Mouse (Mus musculus) kidney, embryonic 15.5 days (tissue): Measurements from ENCODE around the gene Ptgis. TPM values are rescaled to one million over a fixed set of nuclear protein-coding genes. Genes with fewer than 3 reads are reported as not detected.
A peak's percentile ranks its signal among the peaks of the same experiment; 100 is the strongest.

ENCODE experiments used
- ATAC-seq: fragments of 200-750 bp; cut with Nextera tagmentation; replicated peaks from 2 replicates; pipeline ENCODE4 v1.8.0; 2017; ENCODE audit warnings: moderate TSS enrichment; ENCODE audit not compliant: low FRiP score
- H3K27ac ChIP-seq: fragments of 300-500 bp; sonication (generic); 2 replicates; pipeline ENCODE4 v1.5.1; 2015; ENCODE audit warnings: mild to moderate bottlenecking, inconsistent platforms
- H3K27me3 ChIP-seq: fragments of 300-500 bp; sonication (generic); 2 replicates; pipeline ENCODE4 v1.6.1; 2015; ENCODE audit warnings: inconsistent platforms
- H3K36me3 ChIP-seq: fragments of 300-500 bp; sonication (generic); 2 replicates; pipeline ENCODE4 v1.6.1; 2015; ENCODE audit warnings: inconsistent platforms
- H3K4me1 ChIP-seq: fragments of 300-500 bp; sonication (generic); 2 replicates; pipeline ENCODE4 v1.6.1; 2015; ENCODE audit warnings: inconsistent platforms
- H3K4me2 ChIP-seq: fragments of 300-500 bp; sonication (generic); 2 replicates; pipeline ENCODE4 v1.6.1; 2015; ENCODE audit warnings: moderate library complexity, mild to moderate bottlenecking, inconsistent platforms
- H3K4me3 ChIP-seq: fragments of 300-500 bp; sonication (generic); replicated peaks from 2 replicates; pipeline ENCODE4 v1.5.1; 2015; ENCODE audit warnings: mild to moderate bottlenecking, inconsistent platforms
- H3K9ac ChIP-seq: fragments of 300-500 bp; sonication (generic); 2 replicates; pipeline ENCODE4 v1.6.1; 2015; ENCODE audit warnings: mild to moderate bottlenecking, inconsistent platforms
- H3K9me3 ChIP-seq: fragments of 300-500 bp; sonication (generic); replicated peaks from 2 replicates; pipeline ENCODE4 v1.6.1; 2016; ENCODE audit warnings: inconsistent platforms
- WGBS: fragments of 180-500 bp; shearing (Covaris S2); methylation state at CpG from one replicate; pipeline ENCODE4 v1.1.7; 2015; ENCODE audit warnings: mixed read lengths; 5-methylcytosine and 5-hydroxymethylcytosine counted together
- polyA plus RNA-seq: library from polyadenylated mRNA; unstranded; fragments of >200 nt; fragmentation: Nextera tagmentation; extraction: Ambion mirVana; gene quantifications from 2 replicates; pipeline ENCODE4 v1.2.1, GENCODE M21; 2015

Ptgis gene
- 18.7 and 21.1 TPM in 2 replicates for polyA plus RNA-seq

DNA sequence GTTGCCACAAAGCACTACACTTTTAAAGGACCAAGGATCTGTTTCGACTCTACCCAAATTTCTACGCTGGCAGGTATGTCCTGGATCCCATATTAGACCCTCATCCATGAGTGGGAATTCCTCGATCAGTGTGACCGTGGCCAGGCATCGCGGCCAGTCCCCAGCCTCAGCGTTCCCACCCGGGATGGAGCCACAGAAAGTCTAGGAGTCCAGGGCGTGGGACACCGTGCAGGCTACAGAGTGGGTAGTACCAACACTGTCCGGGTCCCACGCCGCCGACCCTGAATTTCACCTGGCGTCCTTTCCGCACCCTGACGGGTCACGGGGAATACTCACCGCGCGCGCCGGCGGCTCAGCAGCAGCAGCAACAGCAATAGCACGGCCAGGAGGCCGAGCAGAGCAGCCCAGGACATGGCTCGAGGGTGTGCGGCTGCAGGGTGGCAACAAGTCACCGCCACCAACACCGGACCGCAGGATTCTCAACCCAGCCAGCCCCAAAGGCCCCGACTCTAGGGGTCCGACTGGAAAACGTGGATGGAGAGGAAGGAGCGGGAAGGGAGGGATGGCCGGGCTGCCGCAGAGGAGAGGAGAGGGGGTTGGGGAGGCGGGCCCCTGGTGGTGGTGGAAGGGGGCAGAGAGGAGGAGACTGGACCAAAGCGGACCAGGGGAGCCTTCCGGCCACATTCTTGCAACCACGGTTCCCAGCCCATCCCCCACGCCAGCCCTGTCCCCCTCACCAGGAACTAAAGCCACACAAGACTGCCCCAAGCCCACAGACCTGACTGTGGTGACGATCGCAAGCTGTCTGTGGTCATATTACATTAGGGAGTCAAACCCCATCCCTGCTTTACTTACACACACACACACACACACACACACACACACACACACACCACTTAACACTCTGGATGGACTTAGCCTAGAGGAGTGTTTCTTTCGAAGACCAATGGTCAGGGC, at the start of gene Ptgis:
Ptgis (minus strand) TSS at position 597 of the 957 bp plus-strand sequence.
- Histone ChIP-seq H3K27me3 (peaks cover 25% of the 10 kb centered on the region), H3K36me3 (no peaks in the 10 kb centered on the region), H3K27ac (peak within 1 kb of the TSS; percentile 41; the same call in 1 of the 2 replicates), H3K4me1 (peaks cover 26% of the 10 kb centered on the region), H3K9me3 (no peaks in the 10 kb centered on the region; the same call in 1 of the 2 replicates), H3K4me2 (peak within 1 kb of the TSS; percentile 93), H3K9ac (peak within 1 kb of the TSS; percentile 65), H3K4me3 (peak within 1 kb of the TSS; percentile 55)
- WGBS = 1% methylated on average over 45 of the region's 45 CpGs
- peak; percentile 85 for ATAC-seq

DNA sequence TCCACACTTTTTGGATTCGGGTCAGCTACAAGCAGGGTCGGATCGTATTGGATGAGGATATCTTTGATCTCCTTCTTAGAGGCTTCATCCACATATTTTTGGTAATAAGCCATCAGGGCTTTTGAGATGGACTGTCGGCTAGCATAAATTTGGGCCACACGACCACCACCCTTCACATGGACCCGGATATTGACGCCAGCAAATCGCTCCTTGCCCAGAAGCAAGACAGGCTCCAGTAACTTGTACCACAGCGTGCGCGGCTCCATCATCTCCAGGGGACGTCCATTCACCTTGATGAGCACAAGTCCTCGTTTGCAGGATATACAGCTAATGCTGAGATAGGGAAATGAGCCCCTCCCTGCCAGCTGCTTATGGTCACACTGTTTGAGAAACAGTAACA, 41.1 kb upstream of the Ptgis start:
- Histone ChIP-seq H3K9ac (no peak overlapping the region), H3K4me2 (no peak overlapping the region), H3K36me3 (no peaks in the 10 kb centered on the region), H3K4me3 (no peak overlapping the region), H3K4me1 (peaks cover 3% of the 10 kb centered on the region; the same call in 1 of the 2 replicates), H3K9me3 (no peaks in the 10 kb centered on the region), H3K27me3 (peaks cover 5% of the 10 kb centered on the region), H3K27ac (no peak overlapping the region)
- ATAC-seq = no peak
- 92% methylated on average over 13 of the region's 13 CpGs for WGBS

DNA sequence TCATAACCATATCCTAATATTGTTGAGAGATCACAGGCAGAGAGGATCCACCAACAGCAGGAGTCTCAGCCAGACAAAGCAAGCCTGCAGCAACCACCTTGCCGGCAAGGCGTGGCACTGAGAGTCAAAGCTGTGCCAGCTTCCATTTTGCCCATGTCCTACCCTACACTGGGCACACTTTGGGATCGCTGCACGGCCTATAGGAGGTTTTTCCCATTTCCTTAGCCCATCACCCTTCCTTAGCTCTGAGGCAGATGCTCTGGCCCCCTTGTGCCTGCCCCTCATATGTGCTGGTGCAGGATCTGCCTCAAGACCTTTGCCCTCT, 40.5 kb upstream of the Ptgis start:
- no peak for ATAC-seq
- no peak overlapping the region for H3K27ac ChIP-seq
- H3K4me3 ChIP-seq = no peak overlapping the region
- H3K27me3 ChIP-seq = peaks cover 5% of the 10 kb centered on the region
- no peaks in the 10 kb centered on the region for H3K9me3 ChIP-seq
- H3K4me2 ChIP-seq = no peak overlapping the region
- H3K4me1 ChIP-seq = peaks cover 3% of the 10 kb centered on the region; the same call in 1 of the 2 replicates
- H3K36me3 ChIP-seq = no peaks in the 10 kb centered on the region
- WGBS = 78% methylated on average over 4 of the region's 4 CpGs
- no peak overlapping the region for H3K9ac ChIP-seq

DNA sequence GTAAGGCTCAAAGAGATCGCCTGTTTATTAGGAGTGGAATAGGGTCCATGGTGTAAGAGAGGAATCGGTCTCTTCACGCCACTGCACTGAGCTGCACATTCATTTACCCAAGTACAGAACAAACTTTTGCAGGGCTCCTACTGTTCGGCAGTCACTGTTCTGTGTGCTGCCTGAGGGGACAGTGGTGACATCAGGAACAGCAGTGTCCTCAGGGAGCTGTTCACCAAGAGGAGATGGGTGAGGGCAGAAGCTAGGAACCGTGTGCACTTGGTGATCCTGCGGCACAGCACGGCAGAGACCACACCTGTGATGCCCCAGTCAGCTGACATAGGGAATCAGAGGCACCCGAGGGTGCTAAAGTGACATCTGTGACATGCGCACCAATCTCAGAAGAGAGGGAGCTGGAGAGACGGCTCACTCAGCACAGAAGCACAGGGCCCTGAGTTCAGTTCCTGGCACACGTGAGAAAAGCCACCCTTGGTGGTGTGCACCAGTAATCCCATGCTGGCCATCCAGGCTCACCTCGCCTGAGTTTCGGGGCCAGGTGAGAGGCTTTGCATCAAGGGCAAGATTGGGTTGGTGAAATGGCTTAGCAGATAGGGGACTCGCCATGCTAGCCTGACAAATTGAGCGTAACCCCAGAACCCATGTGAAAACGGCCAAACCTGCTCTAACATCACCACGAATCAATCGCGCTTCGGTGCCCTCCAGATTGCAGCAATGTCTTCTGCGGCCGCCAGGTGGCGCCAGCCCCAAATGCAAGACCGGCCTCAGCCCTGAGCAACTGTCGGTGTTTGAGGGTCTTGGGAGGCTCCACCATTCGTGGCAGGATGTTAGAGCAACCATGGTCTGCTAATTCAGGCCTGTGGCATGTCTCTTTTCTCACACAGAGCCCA, 39.9 kb upstream of the Ptgis start:
- peaks cover 5% of the 10 kb centered on the region for H3K27me3 ChIP-seq
- H3K36me3 ChIP-seq = no peaks in the 10 kb centered on the region
- H3K9me3 ChIP-seq = no peaks in the 10 kb centered on the region
- H3K4me3 ChIP-seq = no peak overlapping the region
- H3K4me2 ChIP-seq = no peak overlapping the region
- H3K4me1 ChIP-seq = peaks cover 3% of the 10 kb centered on the region; the same call in 1 of the 2 replicates
- no peak overlapping the region for H3K9ac ChIP-seq
- no peak overlapping the region for H3K27ac ChIP-seq
- peak; percentile 49; the same call in 1 of the 2 replicates for ATAC-seq
- 44% methylated on average over 26 of the region's 26 CpGs for WGBS

GRCm38 (mm10) chr2:167278751-167279526, 38.5 kb upstream of the Ptgis start:
- WGBS = 60% methylated on average over 17 of the region's 17 CpGs
- Histone ChIP-seq H3K4me1 (peaks cover 3% of the 10 kb centered on the region; the same call in 1 of the 2 replicates), H3K4me2 (no peak overlapping the region), H3K9me3 (no peaks in the 10 kb centered on the region), H3K4me3 (no peak overlapping the region), H3K27ac (no peak overlapping the region), H3K27me3 (peaks cover 5% of the 10 kb centered on the region), H3K36me3 (no peaks in the 10 kb centered on the region), H3K9ac (no peak overlapping the region)
- ATAC-seq = peak; percentile 18; the same call in 1 of the 2 replicates

DNA sequence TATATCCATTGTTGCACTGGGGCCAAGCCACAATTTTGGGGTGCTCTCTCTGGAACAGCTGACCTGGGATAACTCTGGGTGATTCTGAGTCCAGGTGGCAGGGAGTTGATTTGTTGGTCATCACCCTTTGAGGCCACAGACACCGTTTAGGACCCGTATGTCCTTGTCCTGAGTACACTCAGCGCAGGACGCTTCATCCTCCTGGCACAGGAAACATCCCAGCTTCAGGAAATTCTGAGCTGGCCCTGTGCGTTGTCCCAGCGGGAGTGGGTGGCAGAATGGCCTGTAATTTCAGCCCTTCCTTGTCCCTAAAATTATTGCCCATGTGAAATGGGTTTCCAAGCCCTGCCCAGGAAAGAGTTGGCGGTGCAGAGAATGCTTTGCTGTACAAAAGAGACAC, 37.6 kb upstream of the Ptgis start:
- Histone ChIP-seq H3K27ac (no peak overlapping the region), H3K9ac (no peak overlapping the region), H3K36me3 (no peaks in the 10 kb centered on the region), H3K27me3 (peaks cover 5% of the 10 kb centered on the region), H3K4me2 (no peak overlapping the region), H3K4me1 (peaks cover 3% of the 10 kb centered on the region; the same call in 1 of the 2 replicates), H3K9me3 (no peaks in the 10 kb centered on the region), H3K4me3 (no peak overlapping the region)
- ATAC-seq = no peak
- WGBS = 73% methylated on average over 7 of the region's 7 CpGs

- no peak overlapping the region for H3K27ac ChIP-seq
- H3K36me3 ChIP-seq = no peaks in the 10 kb centered on the region
- ATAC-seq = no peak
- no peaks in the 10 kb centered on the region for H3K9me3 ChIP-seq
- peaks cover 3% of the 10 kb centered on the region; the same call in 1 of the 2 replicates for H3K4me1 ChIP-seq
- H3K9ac ChIP-seq = no peak overlapping the region
- no peak overlapping the region for H3K4me2 ChIP-seq
- H3K27me3 ChIP-seq = peaks cover 5% of the 10 kb centered on the region
- WGBS = 71% methylated on average over 13 of the region's 13 CpGs
- no peak overlapping the region for H3K4me3 ChIP-seq
These were observed 36.6 kb upstream of the Ptgis start for GRCm38 (mm10) chr2:167277026-167277425.

GRCm38 (mm10) chr2:167275856-167276255, 35.5 kb upstream of the Ptgis start:
- H3K9ac ChIP-seq = no peak overlapping the region
- H3K9me3 ChIP-seq = no peaks in the 10 kb centered on the region
- H3K27me3 ChIP-seq = peaks cover 5% of the 10 kb centered on the region
- H3K4me3 ChIP-seq = no peak overlapping the region
- no peak overlapping the region for H3K4me2 ChIP-seq
- no peaks in the 10 kb centered on the region for H3K36me3 ChIP-seq
- no peak for ATAC-seq
- H3K4me1 ChIP-seq = peaks cover 3% of the 10 kb centered on the region; the same call in 1 of the 2 replicates
- 87% methylated on average over 10 of the region's 10 CpGs for WGBS
- no peak overlapping the region for H3K27ac ChIP-seq

GRCm38 (mm10) chr2:167274713-167275465, 34.5 kb upstream of the Ptgis start:
- Histone ChIP-seq H3K27ac (no peak overlapping the region), H3K4me2 (no peak overlapping the region), H3K4me1 (no peaks in the 10 kb centered on the region), H3K4me3 (no peak overlapping the region), H3K9me3 (no peaks in the 10 kb centered on the region), H3K36me3 (no peaks in the 10 kb centered on the region), H3K9ac (no peak overlapping the region), H3K27me3 (no peaks in the 10 kb centered on the region)
- 61% methylated on average over 10 of the region's 10 CpGs for WGBS
- ATAC-seq = no peak

GRCm38 (mm10) chr2:167273206-167273740, 32.9 kb upstream of the Ptgis start:
- Histone ChIP-seq H3K36me3 (no peaks in the 10 kb centered on the region), H3K4me1 (no peaks in the 10 kb centered on the region), H3K27me3 (no peaks in the 10 kb centered on the region), H3K9me3 (no peaks in the 10 kb centered on the region), H3K27ac (no peak overlapping the region), H3K4me3 (no peak overlapping the region), H3K9ac (no peak overlapping the region), H3K4me2 (no peak overlapping the region)
- WGBS = 76% methylated on average over 13 of the region's 13 CpGs
- ATAC-seq = no peak
